Mouse (Mus musculus): ENCODE data around the gene Dll4. TPM values are rescaled to one million over a fixed set of nuclear protein-coding genes. Genes with fewer than 3 reads are reported as not detected.

Gene Dll4
- polyA plus RNA-seq (2017; shearing (Covaris generic)): not detected

GRCm38 (mm10) chr2:119325568-119326143, at the start of gene Dll4:
TSS of gene Dll4 (plus strand) at chr2:119325784.

GRCm38 (mm10) chr2:119288270-119288882, 37.2 kb upstream of the Dll4 start, which contains the start of gene Vps18:
TSS of gene Vps18 (plus strand) at chr2:119288740.

GRCm38 (mm10) chr2:119350555-119351486, 25.2 kb downstream of the Dll4 start, which contains the start of gene Chac1:
TSS of gene Chac1 (plus strand) at chr2:119351229.

Other genes starting within 250 kb of the Dll4 start
- 6.8 TPM for gene Rad51, start 213.0 kb upstream of the Dll4 start, polyA plus RNA-seq (2017; shearing (Covaris generic))
- gene Rmdn3, start 168.8 kb upstream of the Dll4 start, polyA plus RNA-seq (2017; shearing (Covaris generic)): 30.7 TPM
- not detected for gene Gchfr, start 158.0 kb upstream of the Dll4 start, polyA plus RNA-seq (2017; shearing (Covaris generic))
- 1.1 TPM for gene Gm14137, start 151.3 kb upstream of the Dll4 start, polyA plus RNA-seq (2017; shearing (Covaris generic))
- 57.0 TPM for gene Zfyve19, start 117.2 kb upstream of the Dll4 start, polyA plus RNA-seq (2017; shearing (Covaris generic))
- gene Dnajc17, start 117.0 kb upstream of the Dll4 start, polyA plus RNA-seq (2017; shearing (Covaris generic)): 24.1 TPM
- not detected for gene Ppp1r14d, start 95.9 kb upstream of the Dll4 start, polyA plus RNA-seq (2017; shearing (Covaris generic))
- gene Spint1, start 88.4 kb upstream of the Dll4 start, polyA plus RNA-seq (2017; shearing (Covaris generic)): not detected
- gene Rhov, start 54.5 kb upstream of the Dll4 start, polyA plus RNA-seq (2017; shearing (Covaris generic)): 0.21 TPM
- gene Vps18, start 37.0 kb upstream of the Dll4 start, polyA plus RNA-seq (2017; shearing (Covaris generic)): 20.2 TPM
- gene Chac1, start 25.4 kb downstream of the Dll4 start, polyA plus RNA-seq (2017; shearing (Covaris generic)): 0.16 TPM
- 6.3 TPM for gene Ino80, start 151.9 kb downstream of the Dll4 start, polyA plus RNA-seq (2017; shearing (Covaris generic))
- 0.25 TPM for gene Exd1, start 221.8 kb downstream of the Dll4 start, polyA plus RNA-seq (2017; shearing (Covaris generic))
- gene Chp1, start 221.9 kb downstream of the Dll4 start, polyA plus RNA-seq (2017; shearing (Covaris generic)): 86.0 TPM

All from CD4-positive, CD25-positive, alpha-beta regulatory T cell, adult 9 weeks (primary cell).